Mouse (Mus musculus): ENCODE data around the gene Csmd2.

DNA sequence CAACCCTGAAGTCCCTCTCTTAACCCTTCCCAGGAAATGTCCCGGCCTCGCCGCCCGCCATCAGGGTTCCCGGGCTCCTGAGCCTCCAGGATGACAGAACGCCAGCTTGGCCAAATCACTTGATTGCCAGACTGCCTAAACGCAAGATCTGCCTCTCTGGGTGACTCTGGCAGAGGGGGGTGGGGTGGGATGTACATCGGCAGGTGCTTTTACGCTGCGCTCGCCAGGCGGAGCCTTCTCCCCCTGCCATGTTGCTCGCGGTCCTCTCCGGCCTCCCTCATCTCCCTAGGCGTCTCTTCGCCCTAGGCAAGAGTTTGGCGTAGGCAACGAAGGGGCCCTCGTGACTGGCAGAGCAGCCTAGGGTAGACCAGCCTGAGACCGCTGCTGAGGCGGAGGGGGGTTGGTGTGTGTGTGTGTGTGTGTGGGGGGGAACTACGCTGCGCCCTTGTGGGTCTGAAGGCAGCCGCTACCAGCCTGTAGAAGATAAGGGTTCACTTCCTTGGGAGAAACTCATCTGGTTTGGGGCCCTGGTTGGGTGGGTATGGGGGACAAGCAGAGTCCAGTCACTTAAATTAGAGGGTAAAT lies 1.1 kb upstream of the Csmd2 start:
- TF ChIP-seq CTCF (conservative IDR thresholded peaks at IDR 0.05; ENCODE audit: insufficient read depth, insufficient read length, low read depth, low read length) = no peak
- no peak for TF ChIP-seq POLR2A (IDR thresholded peaks at IDR 0.05; ENCODE audit: low read depth, low read length)
